Mouse (Mus musculus): ENCODE measurements around the gene Rasip1.

The Rasip1 gene

GRCm38 (mm10) chr7:45627261-45627660 is at the start of gene Rasip1:
Gene Rasip1 (plus strand): TSS chr7:45627488.
- DNase-seq = no peak

GRCm38 (mm10) chr7:45585923-45586322 is 41.4 kb upstream of the Rasip1 start:
- no peak for DNase-seq

- no peak for DNase-seq
Measured at GRCm38 (mm10) chr7:45587631-45588592, 39.4 kb upstream of the Rasip1 start.

- DNase-seq = peak; percentile 81
Measured at GRCm38 (mm10) chr7:45589173-45589572, 38.1 kb upstream of the Rasip1 start.

GRCm38 (mm10) chr7:45589898-45590297 is 37.4 kb upstream of the Rasip1 start:
- DNase-seq = no peak

GRCm38 (mm10) chr7:45590874-45591273 is 36.4 kb upstream of the Rasip1 start:
- no peak for DNase-seq

- DNase-seq = no peak
Measured at GRCm38 (mm10) chr7:45591880-45592279, 35.4 kb upstream of the Rasip1 start.

- DNase-seq = peak; percentile 76
Measured at GRCm38 (mm10) chr7:45593118-45593815, 34.0 kb upstream of the Rasip1 start.

GRCm38 (mm10) chr7:45595176-45595575 is 32.1 kb upstream of the Rasip1 start:
- no peak for DNase-seq

GRCm38 (mm10) chr7:45596107-45596506 is 31.2 kb upstream of the Rasip1 start:
- DNase-seq = no peak

- DNase-seq = no peak
Measured at GRCm38 (mm10) chr7:45597013-45597412, 30.3 kb upstream of the Rasip1 start.

- DNase-seq = no peak
Measured at GRCm38 (mm10) chr7:45597527-45597926, 29.8 kb upstream of the Rasip1 start.

GRCm38 (mm10) chr7:45598960-45599879 is 28.1 kb upstream of the Rasip1 start:
- peak; percentile 77 for DNase-seq

- no peak for DNase-seq
Measured at GRCm38 (mm10) chr7:45605704-45606289, 21.5 kb upstream of the Rasip1 start.

- no peak for DNase-seq
Measured at GRCm38 (mm10) chr7:45609511-45609910, 17.8 kb upstream of the Rasip1 start.

GRCm38 (mm10) chr7:45616277-45616676 is 11.0 kb upstream of the Rasip1 start:
- DNase-seq = no peak

- DNase-seq = no peak
Measured at GRCm38 (mm10) chr7:45617042-45617695, 10.1 kb upstream of the Rasip1 start, which contains the start of gene Fut1. Gene Fut1 (plus strand): TSS chr7:45617289.

GRCm38 (mm10) chr7:45618316-45618715 is 9.0 kb upstream of the Rasip1 start:
- DNase-seq = no peak

GRCm38 (mm10) chr7:45619592-45619991 is 7.7 kb upstream of the Rasip1 start:
- DNase-seq = no peak

GRCm38 (mm10) chr7:45621443-45621842 is 5.8 kb upstream of the Rasip1 start, which contains the start of gene Izumo1:
Gene Izumo1 (plus strand): TSS chr7:45621811.
- no peak for DNase-seq

GRCm38 (mm10) chr7:45623507-45623906 is 3.8 kb upstream of the Rasip1 start:
- no peak for DNase-seq

- DNase-seq = no peak
Measured at GRCm38 (mm10) chr7:45624718-45625117, 2.6 kb upstream of the Rasip1 start.

Data from thymus, postnatal 25 days (tissue).